Mouse (Mus musculus) spleen, adult 12 weeks (tissue): ENCODE measurements around the gene Cblc.
"Not testable (repeated sequence)": the region's sequence is repeated elsewhere in the genome, so short reads cannot be mapped to it uniquely, and the experiment has no call there.

Experiments used
- DNase-seq: peaks from one replicate; pipeline ENCODE4 v3.0.0; 2022; ENCODE audit warnings: low spot score

Cblc gene

DNA sequence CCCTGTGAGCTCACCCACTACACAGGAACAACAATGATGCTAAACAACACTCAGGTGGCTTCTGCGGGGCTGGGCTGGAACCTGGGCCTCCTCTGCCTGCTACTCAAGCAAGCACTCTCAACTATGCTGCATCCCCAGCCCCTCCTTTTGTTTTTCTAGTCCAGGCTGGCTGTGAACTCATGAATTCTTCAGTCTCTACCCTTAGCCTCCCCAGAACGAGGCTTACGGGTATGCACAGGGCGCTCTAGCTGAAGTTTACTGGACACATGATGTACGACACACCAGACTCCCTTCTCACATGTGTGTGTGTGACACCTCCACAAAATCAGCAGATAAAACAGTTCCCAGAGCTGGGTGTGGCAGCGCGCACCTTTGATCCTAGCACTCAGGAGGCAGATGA is 22.3 kb upstream of the Cblc start:
- DNase-seq: no peak

- DNase-seq: no peak
Observed at GRCm38 (mm10) chr7:19818440-19818839, 21.8 kb upstream of the Cblc start.

DNA sequence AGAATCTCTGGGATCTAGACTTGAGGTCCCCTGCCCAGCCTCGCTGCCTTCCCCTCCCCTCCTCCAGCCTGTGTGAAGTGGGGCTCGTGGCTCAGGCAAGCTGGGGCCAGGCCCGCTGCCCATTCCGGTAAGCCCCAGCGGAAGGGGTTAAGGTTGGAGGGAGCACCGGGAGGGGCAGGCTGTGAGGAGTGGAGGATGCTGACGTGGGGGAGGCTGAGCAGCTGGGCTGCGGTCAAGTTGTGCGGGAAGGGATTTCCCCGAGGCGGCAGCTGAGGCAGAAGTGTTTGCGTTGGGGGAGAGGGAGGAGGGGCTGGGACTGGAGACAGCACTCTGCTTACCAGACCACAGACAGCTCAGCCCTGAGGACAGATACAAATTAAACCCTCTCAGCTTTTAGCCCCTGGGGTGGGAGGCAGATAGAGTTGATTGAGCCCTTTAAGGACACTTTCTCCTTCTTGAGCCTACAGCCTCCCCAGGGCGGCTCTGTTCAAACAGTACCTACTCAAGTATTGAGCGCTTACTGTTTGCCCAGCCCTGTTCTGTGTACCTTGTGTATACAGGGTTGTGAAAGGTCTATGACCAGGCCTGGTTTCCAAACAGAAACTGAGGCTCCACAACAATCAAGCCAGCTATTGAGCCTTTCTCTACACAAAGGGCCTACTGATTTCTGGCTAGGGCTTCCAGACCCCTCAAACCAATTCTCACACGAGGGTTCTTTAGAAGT is 20.9 kb upstream of the Cblc start:
- DNase-seq: peak; percentile 69

GRCm38 (mm10) chr7:19816224-19816771 is 19.7 kb upstream of the Cblc start:
- DNase-seq: no peak

DNA sequence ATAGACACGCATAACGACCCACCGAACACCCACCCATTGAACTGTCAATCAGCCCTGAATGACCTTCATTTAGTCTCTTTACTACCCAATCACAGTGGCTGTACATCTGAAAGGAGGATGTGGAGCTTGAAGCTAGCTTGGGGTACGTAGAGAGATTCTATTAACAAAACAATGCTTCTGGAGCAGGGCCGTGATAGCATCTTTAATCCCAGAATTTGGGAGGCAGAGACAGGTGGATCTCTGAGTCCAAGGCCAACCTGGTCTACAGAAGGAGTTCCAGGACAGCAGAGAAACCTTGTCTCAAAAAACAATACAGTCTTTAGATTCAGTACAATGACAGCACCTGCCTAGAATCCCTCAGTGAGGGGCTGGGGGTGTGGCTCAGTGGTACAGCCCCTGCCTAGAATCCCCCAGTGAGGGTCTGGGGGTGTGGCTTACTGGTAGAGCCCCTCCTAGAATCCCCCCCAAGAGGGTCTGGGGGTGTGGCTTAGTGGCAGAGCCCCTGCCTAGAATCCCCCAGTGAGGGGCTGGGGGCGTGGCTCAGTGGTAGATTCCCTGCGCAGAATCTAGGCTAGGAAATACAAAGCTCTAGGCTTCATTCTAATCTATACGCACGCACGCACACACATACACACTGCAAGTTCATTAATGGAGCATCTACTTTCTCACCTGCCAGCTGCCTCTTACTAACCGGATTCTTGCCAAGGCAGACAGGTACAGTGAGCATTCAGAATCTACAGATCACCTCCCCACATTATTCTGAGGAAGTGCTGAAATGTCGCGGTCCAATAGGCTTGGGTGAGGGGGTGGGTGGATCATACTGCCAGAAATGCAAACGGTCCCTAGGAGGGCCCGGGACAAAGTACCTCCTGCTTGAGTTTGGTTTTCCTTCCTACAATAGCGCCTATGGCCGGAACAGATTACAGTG is 19.0 kb upstream of the Cblc start:
- no peak for DNase-seq

DNA sequence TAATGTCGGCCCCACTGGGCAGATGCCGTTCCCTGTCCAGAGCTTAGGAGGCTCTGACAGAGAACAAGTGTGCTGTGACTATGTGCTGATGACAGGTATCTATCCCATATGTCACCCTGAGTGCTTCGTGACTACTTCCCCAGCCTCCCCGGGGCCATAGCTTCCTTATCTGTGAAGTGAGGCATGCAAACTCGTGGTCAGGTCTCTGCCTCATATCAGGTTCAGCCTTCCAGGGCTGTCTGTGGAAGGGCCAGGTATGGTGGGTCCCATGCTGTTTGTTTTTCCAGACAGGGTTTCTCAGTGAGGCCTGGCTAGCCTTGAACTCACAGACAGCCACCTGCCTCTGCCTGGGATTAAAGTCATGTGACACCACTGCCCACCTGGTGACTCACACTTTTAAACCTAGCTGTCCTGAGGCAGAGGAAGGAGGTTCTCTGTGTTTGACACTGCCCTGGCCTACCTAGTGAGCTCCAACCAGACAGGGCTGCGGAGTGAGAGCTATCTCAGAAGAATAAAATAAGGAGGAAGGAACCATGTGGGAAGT is 17.0 kb upstream of the Cblc start:
- no peak for DNase-seq

GRCm38 (mm10) chr7:19813161-19813560 is 16.6 kb upstream of the Cblc start:
- DNase-seq: no peak

DNA sequence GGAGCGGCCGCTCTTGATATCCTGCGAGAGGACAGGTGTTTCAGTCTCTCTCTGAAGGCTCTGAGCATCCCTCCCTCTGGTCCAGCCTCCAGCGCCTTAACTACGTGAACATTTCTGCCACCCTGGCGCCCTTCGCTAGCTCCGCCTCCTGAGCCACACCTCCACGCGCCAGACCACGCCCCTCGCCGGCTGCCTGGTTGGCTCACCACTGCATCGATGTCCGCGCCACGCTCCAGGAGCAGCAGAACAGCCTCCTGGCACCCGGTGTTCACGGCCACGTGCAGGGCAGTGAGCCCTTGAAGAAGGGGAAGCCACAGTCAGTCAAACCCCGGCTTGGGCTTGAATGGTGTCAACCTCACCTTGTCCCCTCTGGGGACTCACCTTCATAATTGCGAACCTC is 14.5 kb upstream of the Cblc start:
- no peak for DNase-seq

- no peak for DNase-seq
Observed at GRCm38 (mm10) chr7:19809369-19809768, 12.8 kb upstream of the Cblc start.

DNA sequence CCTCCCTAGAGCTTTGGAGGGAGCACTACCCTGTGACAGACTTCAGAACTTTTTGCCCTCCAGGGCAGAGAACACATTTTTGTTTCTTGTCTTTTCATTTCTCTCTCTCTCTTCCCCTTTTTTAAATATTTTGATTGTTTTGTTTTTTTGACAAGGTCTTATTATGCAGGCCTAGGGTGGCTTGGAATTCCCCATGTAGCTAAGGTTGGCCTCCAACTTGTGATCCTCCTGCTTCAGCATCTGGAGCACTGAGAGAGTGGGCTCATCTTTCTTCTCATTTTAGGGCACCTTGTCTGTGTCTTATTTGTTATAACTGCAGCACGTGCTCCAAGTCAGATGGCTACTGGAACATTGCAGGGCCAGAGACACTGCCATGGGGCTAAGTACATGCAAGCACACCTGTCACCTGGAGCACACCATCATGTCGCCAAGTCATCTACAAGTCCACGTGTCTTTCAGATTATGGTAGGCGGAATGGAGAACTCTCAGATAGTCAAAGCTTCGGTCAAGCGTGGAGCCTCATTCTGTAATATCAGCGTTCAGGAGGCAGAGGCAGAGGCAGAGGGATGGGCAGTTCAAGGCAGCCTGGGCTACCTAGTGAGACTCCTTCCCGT is 9.9 kb upstream of the Cblc start:
- no peak for DNase-seq

- no peak for DNase-seq
Observed at GRCm38 (mm10) chr7:19802995-19803394, 6.4 kb upstream of the Cblc start.

- DNase-seq: no peak
Observed at GRCm38 (mm10) chr7:19800764-19801163, 4.2 kb upstream of the Cblc start.

GRCm38 (mm10) chr7:19796254-19796653 is 355 bp downstream of the Cblc start:
- DNase-seq: no peak

GRCm38 (mm10) chr7:19795236-19795635 is 1.4 kb downstream of the Cblc start:
- DNase-seq: no peak

DNA sequence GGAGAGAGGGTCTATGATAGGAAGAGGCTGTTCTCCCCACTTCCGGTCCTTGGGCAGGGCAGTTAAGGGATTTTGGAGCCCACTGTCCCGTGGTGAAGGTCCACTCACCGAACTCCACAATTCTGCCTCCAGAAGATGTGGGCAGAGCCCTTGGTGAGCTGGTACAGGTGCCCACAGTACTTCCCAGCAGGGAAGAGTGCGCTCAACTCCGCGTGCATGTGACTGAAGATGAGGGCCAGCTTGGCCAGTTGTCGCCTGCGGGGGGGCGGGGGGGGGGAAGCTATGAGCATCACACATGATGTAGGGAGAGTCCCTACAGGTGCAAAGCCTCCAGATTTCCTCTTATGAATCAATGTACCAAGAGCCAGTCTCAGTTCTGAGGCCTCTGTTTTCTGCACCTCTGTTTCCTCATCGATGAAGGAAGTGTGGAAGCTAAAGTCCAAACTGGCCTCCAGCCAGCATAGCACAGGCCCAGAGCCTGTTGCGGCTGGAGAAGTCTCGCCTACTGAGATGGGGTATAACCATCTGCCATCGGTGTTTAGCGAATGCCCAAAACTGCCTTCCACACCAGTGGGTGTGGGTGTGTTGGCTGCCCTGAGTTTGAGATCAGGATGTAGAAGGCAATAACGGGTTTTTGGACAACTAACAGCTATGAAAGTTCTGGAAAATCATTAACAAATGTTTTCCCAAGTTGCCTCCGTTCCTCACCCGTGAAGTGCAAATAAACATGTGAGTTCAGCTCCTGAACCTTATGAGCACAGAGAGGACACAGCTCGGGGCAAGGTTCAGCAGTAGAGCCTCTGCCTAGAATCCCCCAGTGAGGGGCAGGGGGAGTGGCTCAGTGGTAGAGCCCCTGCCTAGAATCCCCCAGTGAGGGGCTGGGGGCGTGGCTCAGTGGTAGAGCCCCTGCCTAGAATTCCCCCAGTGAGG is 3.6 kb downstream of the Cblc start:
- DNase-seq: no peak

DNA sequence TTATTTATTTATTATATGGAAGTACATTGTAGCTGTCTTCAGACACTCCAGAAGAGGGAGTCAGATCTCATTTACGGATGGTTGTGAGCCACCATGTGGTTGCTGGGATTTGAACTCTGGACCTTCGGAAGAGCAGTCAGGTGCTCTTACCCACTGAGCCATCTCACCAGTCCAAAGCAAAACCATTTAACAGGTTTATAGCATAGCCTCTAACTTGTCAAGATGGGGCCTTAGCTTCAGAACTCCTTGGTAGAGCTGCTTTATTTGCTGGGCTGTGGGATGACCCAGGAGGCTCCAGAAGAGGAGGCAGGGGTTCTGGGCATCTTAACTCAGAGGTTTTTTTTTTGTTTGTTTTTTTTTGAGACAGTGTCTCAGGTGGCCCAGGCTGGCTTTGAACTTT is 5.1 kb downstream of the Cblc start:
- not testable (repeated sequence) for DNase-seq

- peak; percentile 55 for DNase-seq
Observed at GRCm38 (mm10) chr7:19789904-19790347, 6.7 kb downstream of the Cblc start.

- no peak for DNase-seq
Observed at GRCm38 (mm10) chr7:19785874-19786458, 10.6 kb downstream of the Cblc start.

- no peak for DNase-seq
Observed at GRCm38 (mm10) chr7:19784764-19785535, 11.7 kb downstream of the Cblc start.

DNA sequence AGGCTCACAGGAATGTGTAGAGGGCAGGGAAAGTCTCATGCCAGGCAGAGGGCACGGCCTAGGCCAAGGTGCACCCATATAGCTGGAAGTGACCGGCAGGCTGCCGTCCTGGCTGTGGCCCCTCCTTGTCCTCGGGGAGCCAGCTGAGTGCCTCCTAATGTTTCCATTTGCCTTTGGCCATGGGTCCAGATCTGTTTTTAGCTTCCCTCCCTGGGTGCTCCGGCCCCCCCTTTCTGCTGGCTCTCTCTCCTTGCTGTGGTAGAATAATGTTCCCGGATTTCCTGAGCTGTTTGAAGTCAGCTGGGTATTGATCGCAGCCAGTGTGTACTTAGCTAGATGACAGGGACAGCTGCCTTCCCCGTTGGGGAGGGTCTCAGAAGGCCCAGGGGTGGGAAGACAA is 13.0 kb downstream of the Cblc start:
- DNase-seq: no peak
